Mouse (Mus musculus): ENCODE data around the gene Rdm1. TPM values are rescaled to one million over a fixed set of nuclear protein-coding genes. Genes with fewer than 3 reads are reported as not detected.

Gene Rdm1
- polyA plus RNA-seq, 1 experiment from 2014 or later, result 17.9 TPM

DNA sequence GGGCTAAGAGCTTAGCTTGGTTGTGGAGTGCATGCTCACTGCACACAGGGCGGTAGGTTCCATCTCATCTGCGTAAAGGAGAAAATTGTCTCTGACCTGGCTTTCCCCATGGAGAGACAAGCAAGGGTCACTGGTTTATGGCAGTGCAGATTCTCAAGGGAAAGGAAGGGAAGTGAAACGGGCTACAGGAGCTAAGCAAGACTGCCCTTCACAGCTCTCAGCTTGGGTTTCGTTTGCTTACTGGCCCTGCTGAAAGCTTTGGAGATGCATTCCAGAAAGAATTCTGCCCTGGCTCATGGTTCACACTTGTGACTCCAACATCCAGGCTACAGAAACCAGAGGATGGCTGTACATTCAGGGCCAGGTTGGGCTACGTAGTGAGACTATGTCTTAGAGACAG lies 51.8 kb downstream of the Rdm1 start:
- Histone ChIP-seq H3K27ac (replicated peaks) (no peak overlapping the region), H3K9ac (no peak overlapping the region), H3K36me3 (no peaks in the 10 kb centered on the region), H3K9me3 (no peaks in the 10 kb centered on the region), H3K4me2 (no peak overlapping the region), H3K4me1 (replicated peaks) (peaks cover 11% of the 10 kb centered on the region), H3K27me3 (no peaks in the 10 kb centered on the region), H3K4me3 (no peak overlapping the region)
- no peak for ATAC-seq (ENCODE audit: low FRiP score, low read depth)
- 76% methylated on average over 5 of the region's 5 CpGs for WGBS

DNA sequence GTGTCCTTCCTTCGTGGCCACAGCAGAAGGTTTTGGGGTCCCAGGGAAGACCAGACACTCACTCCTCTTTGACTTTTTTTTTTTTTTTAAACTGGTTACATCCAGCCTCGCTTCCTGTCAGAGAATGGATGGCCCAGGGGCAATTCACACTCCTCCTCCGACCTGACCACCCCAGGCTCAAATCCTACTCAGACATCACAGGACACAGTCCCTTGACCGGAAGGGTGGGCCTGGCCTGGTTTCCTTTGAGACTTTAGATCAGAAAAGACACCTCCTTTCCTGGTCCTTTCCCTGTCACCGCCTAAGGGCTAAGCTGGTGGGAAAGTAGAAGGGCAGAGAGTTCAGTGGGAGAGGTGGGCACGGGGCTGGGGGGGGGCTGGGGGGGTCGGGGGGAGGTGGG lies 52.9 kb downstream of the Rdm1 start:
- Histone ChIP-seq H3K9me3 (no peaks in the 10 kb centered on the region), H3K4me3 (no peak overlapping the region), H3K27ac (replicated peaks) (no peak overlapping the region), H3K9ac (no peak overlapping the region), H3K4me2 (no peak overlapping the region), H3K27me3 (no peaks in the 10 kb centered on the region), H3K36me3 (no peaks in the 10 kb centered on the region), H3K4me1 (replicated peaks) (peaks cover 11% of the 10 kb centered on the region)
- WGBS, result 62% methylated on average over 6 of the region's 7 CpGs
- ATAC-seq (ENCODE audit: low FRiP score, low read depth), result no peak

DNA sequence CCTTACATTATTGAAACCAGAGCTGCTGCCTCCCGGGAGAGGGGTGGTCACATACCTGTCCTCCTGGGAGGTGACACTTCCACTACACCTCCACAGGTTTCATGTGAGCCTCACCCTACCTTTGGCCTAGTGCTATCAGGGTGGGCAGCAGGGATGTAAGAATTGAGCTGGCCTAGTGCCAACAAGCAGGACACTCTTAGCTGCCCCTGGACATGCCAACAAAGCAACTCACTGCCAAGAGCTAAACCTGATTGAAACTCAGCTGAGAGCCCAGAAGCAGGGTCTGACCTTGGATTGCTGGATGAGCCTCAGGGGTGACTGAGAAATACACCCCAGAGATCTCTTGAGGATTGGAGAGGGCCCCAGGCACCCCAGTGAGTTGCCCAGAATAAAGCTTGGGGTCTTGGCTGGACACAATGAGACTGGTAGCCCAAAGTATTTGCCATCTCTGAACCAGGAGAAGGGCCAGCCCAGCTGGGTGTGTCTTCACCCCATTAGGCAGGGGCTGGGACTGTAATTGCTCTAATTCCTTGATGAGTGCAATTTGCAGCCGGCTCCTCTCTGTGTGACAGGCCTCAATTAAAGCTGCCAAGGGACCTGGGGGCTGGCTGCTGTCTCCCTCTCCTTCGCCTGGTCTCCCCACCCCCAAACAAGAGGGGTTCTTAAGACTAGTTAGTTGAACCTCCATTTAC lies 53.8 kb downstream of the Rdm1 start:
- ATAC-seq (ENCODE audit: low FRiP score, low read depth), result no peak
- H3K9ac ChIP-seq, result no peak overlapping the region
- no peak overlapping the region for H3K4me2 ChIP-seq
- no peak overlapping the region for H3K27ac ChIP-seq (replicated peaks)
- 39% methylated on average over 3 of the region's 3 CpGs for WGBS
- H3K4me1 ChIP-seq (replicated peaks), result peaks cover 11% of the 10 kb centered on the region
- no peak overlapping the region for H3K4me3 ChIP-seq
- H3K9me3 ChIP-seq, result no peaks in the 10 kb centered on the region
- no peaks in the 10 kb centered on the region for H3K36me3 ChIP-seq
- no peaks in the 10 kb centered on the region for H3K27me3 ChIP-seq

DNA sequence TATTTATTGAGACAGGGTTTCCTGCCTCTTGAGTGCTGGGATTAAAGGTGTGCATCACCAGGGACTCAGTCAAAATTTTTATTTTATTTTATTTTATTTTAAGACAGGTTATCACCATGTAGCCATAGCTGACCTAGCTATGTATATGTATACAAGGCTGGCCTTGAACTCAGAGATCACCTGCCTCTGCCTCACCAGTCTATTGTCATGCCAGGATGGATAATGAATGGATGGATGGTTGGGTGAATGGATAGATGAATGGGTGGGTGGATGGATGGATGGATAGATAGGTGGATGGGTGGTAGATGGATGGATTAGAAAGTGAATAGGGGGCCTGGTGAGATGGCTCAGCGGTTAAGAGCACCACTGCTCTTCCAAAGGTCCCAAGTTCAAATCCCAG lies 55.0 kb downstream of the Rdm1 start:
- Histone ChIP-seq H3K4me1 (replicated peaks) (peaks cover 11% of the 10 kb centered on the region), H3K4me3 (no peak overlapping the region), H3K36me3 (no peaks in the 10 kb centered on the region), H3K9ac (no peak overlapping the region), H3K27ac (replicated peaks) (no peak overlapping the region), H3K4me2 (no peak overlapping the region), H3K27me3 (no peaks in the 10 kb centered on the region), H3K9me3 (no peaks in the 10 kb centered on the region)
- no peak for ATAC-seq (ENCODE audit: low FRiP score, low read depth)
- WGBS, result 95% methylated on average over 1 of the region's 1 CpGs

DNA sequence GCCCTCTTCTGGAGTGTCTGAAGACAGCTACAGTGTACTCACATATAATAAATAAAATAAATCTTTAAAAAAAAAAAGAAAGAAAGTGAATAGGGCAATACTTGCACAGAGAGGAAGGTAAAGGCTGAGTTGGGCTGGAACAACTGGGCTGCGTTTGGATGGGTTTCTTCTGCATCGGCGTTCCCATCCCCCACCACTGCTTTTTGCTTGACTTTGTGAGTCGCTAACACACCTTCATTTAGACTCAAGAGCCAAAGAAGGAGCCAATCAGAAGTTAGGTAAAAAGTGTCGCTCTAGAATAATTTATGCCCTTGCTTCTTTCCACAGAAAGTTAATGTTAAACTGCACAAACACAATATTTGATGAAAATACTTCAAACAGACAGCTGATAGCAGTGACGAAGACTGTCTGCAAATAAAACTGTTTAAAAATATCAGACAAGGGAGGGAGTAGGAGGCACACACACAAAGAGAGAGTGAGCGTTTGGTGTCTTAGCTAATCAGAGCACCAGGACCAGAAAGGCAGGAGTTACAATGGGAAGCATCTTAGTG lies 55.5 kb downstream of the Rdm1 start:
- H3K4me3 ChIP-seq, result no peak overlapping the region
- H3K27me3 ChIP-seq, result no peaks in the 10 kb centered on the region
- no peaks in the 10 kb centered on the region for H3K9me3 ChIP-seq
- H3K9ac ChIP-seq, result no peak overlapping the region
- ATAC-seq (ENCODE audit: low FRiP score, low read depth), result no peak
- no peaks in the 10 kb centered on the region for H3K36me3 ChIP-seq
- peaks cover 15% of the 10 kb centered on the region for H3K4me1 ChIP-seq (replicated peaks)
- H3K4me2 ChIP-seq, result no peak overlapping the region
- WGBS, result 78% methylated on average over 7 of the region's 7 CpGs
- no peak overlapping the region for H3K27ac ChIP-seq (replicated peaks)

Other genes with a start within 250 kb of the Rdm1 start
- gene Aarsd1, start 209.6 kb upstream of the Rdm1 start, polyA plus RNA-seq (2015; fragmentation: Nextera tagmentation; extraction: Ambion mirVana), result 88.8 and 92.0 TPM in 2 replicates
- gene Gm27029, start 202.4 kb upstream of the Rdm1 start, polyA plus RNA-seq (2015; fragmentation: Nextera tagmentation; extraction: Ambion mirVana), result 7.2 and 7.9 TPM in 2 replicates
- 32.0 and 33.2 TPM in 2 replicates for gene Rundc1, start 202.1 kb upstream of the Rdm1 start, polyA plus RNA-seq (2015; fragmentation: Nextera tagmentation; extraction: Ambion mirVana)
- gene Ptges3l, start 201.9 kb upstream of the Rdm1 start, polyA plus RNA-seq (2015; fragmentation: Nextera tagmentation; extraction: Ambion mirVana), result 3.0 and 4.0 TPM in 2 replicates
- 228 and 230 TPM in 2 replicates for gene Rpl27, start 184.9 kb upstream of the Rdm1 start, polyA plus RNA-seq (2015; fragmentation: Nextera tagmentation; extraction: Ambion mirVana)
- gene Ifi35, start 178.8 kb upstream of the Rdm1 start, polyA plus RNA-seq (2015; fragmentation: Nextera tagmentation; extraction: Ambion mirVana), result 4.3 and 5.2 TPM in 2 replicates
- 85.3 and 86.0 TPM in 2 replicates for gene Rnd2, start 162.2 kb upstream of the Rdm1 start, polyA plus RNA-seq (2015; fragmentation: Nextera tagmentation; extraction: Ambion mirVana)
- gene Vat1, start 161.0 kb upstream of the Rdm1 start, polyA plus RNA-seq (2015; fragmentation: Nextera tagmentation; extraction: Ambion mirVana), result 123 and 135 TPM in 2 replicates
- 2.8 and 3.0 TPM in 2 replicates for gene Brca1, start 75.2 kb upstream of the Rdm1 start, polyA plus RNA-seq (2015; fragmentation: Nextera tagmentation; extraction: Ambion mirVana)
- gene Nbr1, start 75.0 kb upstream of the Rdm1 start, polyA plus RNA-seq (2015; fragmentation: Nextera tagmentation; extraction: Ambion mirVana), result 87.6 and 92.4 TPM in 2 replicates
- gene Tmem106a, start 45.0 kb upstream of the Rdm1 start, polyA plus RNA-seq (2015; fragmentation: Nextera tagmentation; extraction: Ambion mirVana), result 5.0 and 5.3 TPM in 2 replicates
- gene Gm11634, start 27.9 kb upstream of the Rdm1 start, polyA plus RNA-seq (2015; fragmentation: Nextera tagmentation; extraction: Ambion mirVana), result not detected in 2 replicates
- gene Arl4d, start 38.3 kb downstream of the Rdm1 start, polyA plus RNA-seq (2015; fragmentation: Nextera tagmentation; extraction: Ambion mirVana), result 5.6 and 7.6 TPM in 2 replicates
- 28.8 and 29.2 TPM in 2 replicates for gene Dhx8, start 105.7 kb downstream of the Rdm1 start, polyA plus RNA-seq (2015; fragmentation: Nextera tagmentation; extraction: Ambion mirVana)
- 14.4 and 21.3 TPM in 2 replicates for gene Etv4, start 158.2 kb downstream of the Rdm1 start, polyA plus RNA-seq (2015; fragmentation: Nextera tagmentation; extraction: Ambion mirVana)